Mouse (Mus musculus) liver, embryonic 14.5 days (tissue): ENCODE data around the gene Rcsd1.

Experiments
- CTCF ChIP-seq: IDR thresholded peaks from 2 replicates; pipeline ENCODE4 v1.5.1; 2016; ENCODE audit warnings: antibody characterized with exemption, low read depth, control low read depth
- EP300 ChIP-seq: IDR thresholded peaks from 2 replicates; pipeline ENCODE4 v1.6.1; 2016; ENCODE audit warnings: antibody characterized with exemption, low read depth

DNA sequence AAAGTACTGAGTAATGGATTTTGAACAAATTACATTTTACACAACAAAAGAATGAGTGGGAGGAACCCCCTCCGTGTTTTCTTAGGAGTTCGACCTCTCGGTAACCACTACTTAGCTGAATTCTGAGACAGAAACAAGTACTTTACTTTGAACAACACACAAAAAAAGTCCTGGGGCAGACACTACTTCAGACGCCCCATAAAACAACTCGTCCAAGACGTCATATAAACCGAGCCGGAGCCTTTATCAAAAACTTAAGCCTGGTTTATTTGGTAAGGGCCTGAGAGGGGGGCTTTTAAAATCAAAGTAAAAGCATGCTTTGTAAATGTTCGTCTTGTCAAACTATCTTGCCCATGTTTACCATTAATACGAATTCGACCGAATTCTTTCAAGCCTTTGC lies 76.2 kb downstream of the Rcsd1 start:
- TF ChIP-seq EP300 (no peak), CTCF (no peak)
